Mouse (Mus musculus) lung, embryonic 16.5 days (tissue): ENCODE data around the gene Hmcn1. TPM values are rescaled to one million over a fixed set of nuclear protein-coding genes. Genes with fewer than 3 reads are reported as not detected.

ENCODE experiments used
- ATAC-seq: fragments of 200-750 bp; cut with Nextera tagmentation; 2 replicates; pipeline ENCODE4 v1.8.0; 2017; ENCODE audit warnings: low read depth, mild to moderate bottlenecking, moderate library complexity
- H3K27ac ChIP-seq: fragments of 300-500 bp; sonication (generic); 2 replicates; pipeline ENCODE4 v1.5.1; 2014; ENCODE audit warnings: mild to moderate bottlenecking, control low read depth, low read length
- H3K27me3 ChIP-seq: fragments of 300-500 bp; sonication (generic); 2 replicates; pipeline ENCODE4 v1.6.1; 2014; ENCODE audit warnings: low read depth, low read length, mixed read lengths; ENCODE audit not compliant: control insufficient read depth, insufficient read depth
- H3K36me3 ChIP-seq: fragments of 300-500 bp; sonication (generic); 2 replicates; pipeline ENCODE4 v1.6.1; 2014; ENCODE audit warnings: low read length; ENCODE audit not compliant: control insufficient read depth, insufficient read depth
- H3K4me1 ChIP-seq: fragments of 300-500 bp; sonication (generic); replicated peaks from 2 replicates; pipeline ENCODE4 v1.6.1; 2014; ENCODE audit warnings: low read length, mixed read lengths; ENCODE audit not compliant: control insufficient read depth, insufficient read depth
- H3K4me2 ChIP-seq: fragments of 300-500 bp; sonication (generic); 2 replicates; pipeline ENCODE4 v1.6.1; 2014; ENCODE audit warnings: low read depth, low read length, control low read depth
- H3K4me3 ChIP-seq: fragments of 300-500 bp; sonication (generic); 2 replicates; pipeline ENCODE4 v1.5.1; 2014; ENCODE audit warnings: mild to moderate bottlenecking, low read length, control low read depth
- H3K9ac ChIP-seq: fragments of 300-500 bp; sonication (generic); 2 replicates; pipeline ENCODE4 v1.6.1; 2014; ENCODE audit warnings: low read length, control low read depth
- H3K9me3 ChIP-seq: fragments of 300-500 bp; sonication (generic); 2 replicates; pipeline ENCODE4 v1.6.1; 2016; ENCODE audit warnings: low read length; ENCODE audit not compliant: control insufficient read depth
- WGBS: fragments of 180-500 bp; shearing (Covaris S2); extraction: QIAGEN DNeasy Blood & Tissue Kit; methylation state at CpG from one replicate; pipeline ENCODE4 v1.1.7; 2014; 5-methylcytosine and 5-hydroxymethylcytosine counted together
- polyA plus RNA-seq: library from polyadenylated mRNA; unstranded; fragments of >200 nt; fragmentation: Nextera tagmentation; extraction: Ambion mirVana; gene quantifications from 2 replicates; pipeline ENCODE4 v1.2.1, GENCODE M21; 2015

Hmcn1 gene
- polyA plus RNA-seq, 1 experiment from 2014 or later: 12.0 TPM

GRCm38 (mm10) chr1:150959486-150960074, 33.7 kb downstream of the Hmcn1 start:
- Histone ChIP-seq H3K27me3 (no peaks in the 10 kb centered on the region), H3K9me3 (no peaks in the 10 kb centered on the region), H3K4me2 (no peak overlapping the region), H3K36me3 (no peaks in the 10 kb centered on the region), H3K4me3 (no peak overlapping the region), H3K9ac (no peak overlapping the region), H3K4me1 (no peaks in the 10 kb centered on the region), H3K27ac (no peak overlapping the region)
- peak; percentile 56 for ATAC-seq
- 51% methylated on average over 5 of the region's 5 CpGs for WGBS

GRCm38 (mm10) chr1:150951004-150951403, 42.2 kb downstream of the Hmcn1 start:
- Histone ChIP-seq H3K27me3 (no peaks in the 10 kb centered on the region), H3K4me3 (no peak overlapping the region), H3K9me3 (no peaks in the 10 kb centered on the region), H3K27ac (no peak overlapping the region), H3K9ac (no peak overlapping the region), H3K4me1 (peaks cover 7% of the 10 kb centered on the region), H3K36me3 (no peaks in the 10 kb centered on the region), H3K4me2 (no peak overlapping the region)
- ATAC-seq: no peak
- WGBS: 74% methylated on average over 5 of the region's 5 CpGs

GRCm38 (mm10) chr1:150950046-150950445, 43.2 kb downstream of the Hmcn1 start:
- no peaks in the 10 kb centered on the region for H3K36me3 ChIP-seq

GRCm38 (mm10) chr1:150948911-150949310, 44.3 kb downstream of the Hmcn1 start:
- Histone ChIP-seq H3K9ac (no peak overlapping the region), H3K27ac (no peak overlapping the region), H3K4me1 (peaks cover 9% of the 10 kb centered on the region), H3K27me3 (no peaks in the 10 kb centered on the region), H3K4me2 (no peak overlapping the region), H3K9me3 (no peaks in the 10 kb centered on the region), H3K36me3 (no peaks in the 10 kb centered on the region), H3K4me3 (no peak overlapping the region)
- ATAC-seq: no peak
- 76% methylated on average over 2 of the region's 2 CpGs for WGBS

More at GRCm38 (mm10) chr1:150950046-150950445, 43.2 kb downstream of the Hmcn1 start:
- H3K27me3 ChIP-seq: no peaks in the 10 kb centered on the region
- H3K9ac ChIP-seq: no peak overlapping the region
- no peak; the same call in 1 of the 2 replicates for ATAC-seq
- H3K27ac ChIP-seq: no peak overlapping the region
- WGBS: 34% methylated on average over 3 of the region's 3 CpGs
- H3K9me3 ChIP-seq: no peaks in the 10 kb centered on the region
- no peak overlapping the region for H3K4me2 ChIP-seq
- H3K4me1 ChIP-seq: peaks cover 9% of the 10 kb centered on the region
- no peak overlapping the region for H3K4me3 ChIP-seq

GRCm38 (mm10) chr1:150943601-150944000, 49.6 kb downstream of the Hmcn1 start:
- H3K4me3 ChIP-seq: no peak overlapping the region
- WGBS: 19% methylated on average over 2 of the region's 2 CpGs
- no peak overlapping the region for H3K9ac ChIP-seq
- no peak overlapping the region for H3K4me2 ChIP-seq
- H3K4me1 ChIP-seq: 0 out of 2 replicates have a peak, but pooled peaks cover 3% of the 10 kb centered on the region
- no peak overlapping the region for H3K27ac ChIP-seq
- H3K27me3 ChIP-seq: no peaks in the 10 kb centered on the region
- no peaks in the 10 kb centered on the region for H3K36me3 ChIP-seq
- no peaks in the 10 kb centered on the region for H3K9me3 ChIP-seq
- no peak for ATAC-seq

GRCm38 (mm10) chr1:150942143-150942542, 51.1 kb downstream of the Hmcn1 start:
- Histone ChIP-seq H3K4me1 (0 out of 2 replicates have a peak, but pooled peaks cover 3% of the 10 kb centered on the region), H3K9ac (no peak overlapping the region), H3K4me2 (no peak overlapping the region), H3K27ac (no peak overlapping the region), H3K36me3 (no peaks in the 10 kb centered on the region), H3K9me3 (no peaks in the 10 kb centered on the region), H3K27me3 (no peaks in the 10 kb centered on the region), H3K4me3 (no peak overlapping the region)
- 93% methylated on average over 2 of the region's 2 CpGs for WGBS
- ATAC-seq: no peak

- Histone ChIP-seq H3K4me1 (no peaks in the 10 kb centered on the region; the same call in 1 of the 2 replicates), H3K9ac (no peak overlapping the region), H3K9me3 (no peaks in the 10 kb centered on the region), H3K36me3 (no peaks in the 10 kb centered on the region), H3K4me3 (no peak overlapping the region), H3K27me3 (no peaks in the 10 kb centered on the region), H3K27ac (no peak overlapping the region), H3K4me2 (no peak overlapping the region)
- peak; percentile 34; the same call in 1 of the 2 replicates for ATAC-seq
- 32% methylated on average over 4 of the region's 4 CpGs for WGBS
Observed at GRCm38 (mm10) chr1:150936821-150937220, 56.4 kb downstream of the Hmcn1 start.

GRCm38 (mm10) chr1:150933616-150934015, 59.6 kb downstream of the Hmcn1 start:
- WGBS: 32% methylated on average over 9 of the region's 9 CpGs
- no peak overlapping the region for H3K9ac ChIP-seq
- H3K4me3 ChIP-seq: 0 out of 2 replicates have a peak overlapping the region, but pooled peaks have one; percentile 1

GRCm38 (mm10) chr1:150920860-150921259, 72.4 kb downstream of the Hmcn1 start:
- ATAC-seq: no peak

More at GRCm38 (mm10) chr1:150933616-150934015, 59.6 kb downstream of the Hmcn1 start:
- no peaks in the 10 kb centered on the region for H3K36me3 ChIP-seq
- no peaks in the 10 kb centered on the region for H3K27me3 ChIP-seq
- no peaks in the 10 kb centered on the region for H3K9me3 ChIP-seq
- peak overlapping the region; percentile 7 for H3K4me2 ChIP-seq
- H3K4me1 ChIP-seq: no peaks in the 10 kb centered on the region; the same call in 1 of the 2 replicates
- peak; percentile 92 for ATAC-seq
- peak overlapping the region; percentile 9 for H3K27ac ChIP-seq

More at GRCm38 (mm10) chr1:150920860-150921259, 72.4 kb downstream of the Hmcn1 start:
- no peak overlapping the region for H3K4me3 ChIP-seq
- H3K9me3 ChIP-seq: no peaks in the 10 kb centered on the region
- H3K27ac ChIP-seq: no peak overlapping the region
- H3K27me3 ChIP-seq: no peaks in the 10 kb centered on the region
- H3K4me1 ChIP-seq: peaks cover 5% of the 10 kb centered on the region
- H3K9ac ChIP-seq: no peak overlapping the region
- H3K36me3 ChIP-seq: no peaks in the 10 kb centered on the region
- WGBS: 67% methylated on average over 9 of the region's 9 CpGs
- H3K4me2 ChIP-seq: no peak overlapping the region
